19 mouse cellular contexts compared by ENCODE assay signal in genomic region chr16:13830444-13830843, GRCm38 (mm10). TPM values are rescaled to one million over a fixed set of nuclear protein-coding genes. Genes with fewer than 3 reads are reported as not detected.
A peak's percentile ranks its signal among the peaks of the same experiment; 100 is the strongest.
DNase-seq lines count a peak whose midpoint lies in the region; ATAC-seq and TF ChIP-seq lines count a peak whose summit lies in the region.
"Had no signal": no experiment of that assay in that cellular context is flagged by ENCODE, and none has a peak within 500 bp of the region (broad histone marks: within the 10 kb centered on the region; RNA-seq: fewer than 3 reads in every experiment).

No protein-coding gene starts in this region.

- no peak overlapping the region for H3K4me2 ChIP-seq in kidney, postnatal 0 days (ENCODE audit: low read length)
- no peak overlapping the region for H3K4me2 ChIP-seq in forebrain, embryonic 15.5 days (replicated peaks)
- H3K4me2 ChIP-seq: forebrain, embryonic 13.5 days; hindbrain, embryonic 12.5 days; limb, embryonic 13.5 days had no signal

- peaks cover 62% of the 10 kb centered on the region; the same call in 1 of the 2 replicates for H3K36me3 ChIP-seq in kidney, postnatal 0 days (ENCODE audit: insufficient read depth, low read length)
- H3K36me3 ChIP-seq in forebrain, embryonic 15.5 days: peaks cover 78% of the 10 kb centered on the region

- H3K27me3 ChIP-seq in kidney, postnatal 0 days (ENCODE audit: insufficient read depth, low read length): no peaks in the 10 kb centered on the region
- no peaks in the 10 kb centered on the region for H3K27me3 ChIP-seq in forebrain, embryonic 15.5 days
- H3K27me3 ChIP-seq: forebrain, embryonic 13.5 days; hindbrain, embryonic 12.5 days; limb, embryonic 13.5 days had no signal

- ATAC-seq in kidney, postnatal 0 days (replicated peaks; ENCODE audit: low FRiP score, low read depth): no peak
- ATAC-seq in forebrain, embryonic 15.5 days (replicated peaks): no peak
- ATAC-seq: forebrain, embryonic 13.5 days had no signal

- DNase-seq in kidney, postnatal 0 days (ENCODE audit: low spot score): no peak
- DNase-seq in kidney, adult 18-20 months: no peak
- peak; percentile 14 for DNase-seq in retina, embryonic 14.5 days (ENCODE audit: low spot score)
- no peak for DNase-seq in retina, postnatal 1 day
- DNase-seq in ES-CJ7 (ENCODE audit: low read depth, low spot score): peak; percentile 47
- DNase-seq in induced T-regulatory cell, adult 2 months (ENCODE audit: low read depth): peak; percentile 29
- DNase-seq in layer of hippocampus, postnatal 25 days (ENCODE audit: extremely low spot score in 1 of 2, low spot score in 1 of 2): no peak
- DNase-seq: adrenal gland, postnatal 36 days; cerebellum, adult 9-10 months; embryo, embryonic 11 days; heart, adult 18-20 months; kidney, adult 8-10 months; lung, adult 2 months; right cerebral cortex, adult 18-20 months; spleen, adult 18-20 months had no signal

- TF ChIP-seq CTCF in kidney, postnatal 0 days (IDR thresholded peaks at IDR 0.05; ENCODE audit: low read depth): peak; percentile 21; the same call in 1 of the 2 replicates

- 93% methylated on average over 10 of the region's 10 CpGs for WGBS in kidney, postnatal 0 days
- WGBS in forebrain, embryonic 15.5 days: 90% methylated on average over 10 of the region's 10 CpGs

- H3K9me3 ChIP-seq in kidney, postnatal 0 days (replicated peaks; ENCODE audit: low read length): no peaks in the 10 kb centered on the region
- no peaks in the 10 kb centered on the region for H3K9me3 ChIP-seq in forebrain, embryonic 15.5 days
- H3K9me3 ChIP-seq: forebrain, embryonic 13.5 days; hindbrain, embryonic 12.5 days; limb, embryonic 13.5 days had no signal

- no peak overlapping the region for H3K4me3 ChIP-seq in kidney, postnatal 0 days (replicated peaks; ENCODE audit: low read depth, low read length)
- no peak overlapping the region for H3K4me3 ChIP-seq in forebrain, embryonic 15.5 days
- H3K4me3 ChIP-seq: forebrain, embryonic 13.5 days; hindbrain, embryonic 12.5 days; limb, embryonic 13.5 days had no signal

- H3K4me1 ChIP-seq in kidney, postnatal 0 days (replicated peaks; ENCODE audit: insufficient read depth, low read length): no peaks in the 10 kb centered on the region
- H3K4me1 ChIP-seq in forebrain, embryonic 15.5 days: no peaks in the 10 kb centered on the region
- H3K4me1 ChIP-seq: forebrain, embryonic 13.5 days; hindbrain, embryonic 12.5 days had no signal

- H3K27ac ChIP-seq in kidney, postnatal 0 days: no peak overlapping the region
- H3K27ac ChIP-seq in forebrain, embryonic 15.5 days (replicated peaks): no peak overlapping the region
- H3K27ac ChIP-seq: forebrain, embryonic 13.5 days; hindbrain, embryonic 12.5 days; limb, embryonic 13.5 days had no signal

- H3K9ac ChIP-seq in kidney, postnatal 0 days (ENCODE audit: low read depth, low read length): no peak overlapping the region
- no peak overlapping the region for H3K9ac ChIP-seq in forebrain, embryonic 15.5 days (replicated peaks)
- H3K9ac ChIP-seq: forebrain, embryonic 13.5 days; hindbrain, embryonic 12.5 days; limb, embryonic 13.5 days had no signal

RNA-seq across cellular contexts. Expression of gene Ntan1, which starts 11.8 kb away (rescaled TPM):
- polyA plus RNA-seq in kidney, postnatal 0 days (2015; fragmentation: Nextera tagmentation; extraction: Ambion mirVana): 167 and 169 TPM in 2 replicates
- 217 and 234 TPM in 2 replicates for polyA plus RNA-seq in forebrain, embryonic 15.5 days (2015; fragmentation: Nextera tagmentation; extraction: Ambion mirVana)
- 10 to 100 TPM; 84.7 to 86.4 TPM for total RNA-seq in layer of hippocampus, postnatal 25 days (2021)

RNA-seq across cellular contexts. Expression of gene Rrn3, which starts 49.9 kb away (rescaled TPM):
- 47.0 and 51.5 TPM in 2 replicates for polyA plus RNA-seq in kidney, postnatal 0 days (2015; fragmentation: Nextera tagmentation; extraction: Ambion mirVana)
- 108 and 110 TPM in 2 replicates for polyA plus RNA-seq in forebrain, embryonic 15.5 days (2015; fragmentation: Nextera tagmentation; extraction: Ambion mirVana)
- total RNA-seq in layer of hippocampus, postnatal 25 days (2021): 10 to 100 TPM; 47.0 to 49.1 TPM

Comparison
In these comparisons a context has a peak if more than half of its experiments do, and no peak if none do; other contexts are left out.
1. DNase-seq: peak in retina, embryonic 14.5 days (single experiment), ES-CJ7 (single experiment) and induced T-regulatory cell, adult 2 months (single experiment); none in kidney, postnatal 0 days (single experiment), kidney, adult 18-20 months (single experiment), retina, postnatal 1 day (single experiment) and layer of hippocampus, postnatal 25 days (0 of 2).